Mouse (Mus musculus) midbrain, postnatal 0 days (tissue): ENCODE results near the gene Slc44a5. TPM values are rescaled to one million over a fixed set of nuclear protein-coding genes. Genes with fewer than 3 reads are reported as not detected.

ENCODE experiments used
- ATAC-seq: fragments of 200-750 bp; cut with Nextera tagmentation; 2 replicates; pipeline ENCODE4 v1.8.0; 2017; ENCODE audit warnings: moderate number of reproducible peaks, mild to moderate bottlenecking, moderate TSS enrichment, moderate library complexity; ENCODE audit not compliant: low FRiP score
- DNase-seq: peaks from one replicate; pipeline ENCODE4 v3.0.0-alpha.2; 2015; ENCODE audit warnings: low spot score
- H3K27ac ChIP-seq: fragments of 300-500 bp; sonication (generic); 2 replicates; pipeline ENCODE4 v1.5.1; 2014; ENCODE audit warnings: low read depth, mild to moderate bottlenecking, low read length, mixed read lengths
- H3K27me3 ChIP-seq: fragments of 300-500 bp; sonication (generic); 2 replicates; pipeline ENCODE4 v1.6.1; 2014; ENCODE audit warnings: low read length, control low read depth, mixed read lengths; ENCODE audit not compliant: insufficient read depth
- H3K36me3 ChIP-seq: fragments of 300-500 bp; sonication (generic); 2 replicates; pipeline ENCODE4 v1.6.1; 2014; ENCODE audit warnings: low read length, control low read depth, mixed read lengths; ENCODE audit not compliant: insufficient read depth
- H3K4me1 ChIP-seq: fragments of 300-500 bp; sonication (generic); 2 replicates; pipeline ENCODE4 v1.6.1; 2014; ENCODE audit warnings: mild to moderate bottlenecking, control low read depth, antibody characterized with exemption, low read length, mixed read lengths; ENCODE audit not compliant: insufficient read depth
- H3K4me2 ChIP-seq: fragments of 300-500 bp; sonication (generic); 2 replicates; pipeline ENCODE4 v1.6.1; 2014; ENCODE audit warnings: low read depth, mild to moderate bottlenecking, low read length, mixed read lengths; ENCODE audit not compliant: poor library complexity, severe bottlenecking
- H3K4me3 ChIP-seq: fragments of 300-500 bp; sonication (generic); 2 replicates; pipeline ENCODE4 v1.5.1; 2014; ENCODE audit warnings: low read depth, mild to moderate bottlenecking, low read length, moderate library complexity
- H3K9ac ChIP-seq: fragments of 300-500 bp; sonication (generic); replicated peaks from 2 replicates; pipeline ENCODE4 v1.6.1; 2014; ENCODE audit warnings: mild to moderate bottlenecking, low read length, moderate library complexity, mixed read lengths; ENCODE audit not compliant: poor library complexity, severe bottlenecking
- H3K9me3 ChIP-seq: fragments of 300-500 bp; sonication (generic); 2 replicates; pipeline ENCODE4 v1.6.1; 2016; ENCODE audit warnings: low read length, control low read depth
- CTCF ChIP-seq: IDR thresholded peaks from 2 replicates; pipeline ENCODE4 v1.5.1; 2016; ENCODE audit warnings: antibody characterized with exemption, mild to moderate bottlenecking
- WGBS: fragments of 180-500 bp; shearing (Covaris S2); extraction: QIAGEN DNeasy Blood & Tissue Kit; methylation state at CpG from one replicate; pipeline ENCODE4 v1.1.7; 2014; 5-methylcytosine and 5-hydroxymethylcytosine counted together
- polyA plus RNA-seq: library from polyadenylated mRNA; unstranded; fragments of >200 nt; fragmentation: Nextera tagmentation; extraction: Ambion mirVana; gene quantifications from 2 replicates; pipeline ENCODE4 v1.2.1, GENCODE M21; 2015
- total RNA-seq: library from RNA; depleted of rRNA; stranded (reverse); fragments of >200 nt; gene quantifications from 2 replicates; pipeline ENCODE4 v1.2.3, GENCODE M21; 2014

Slc44a5 gene
- total and polyA plus RNA-seq, 2 experiments from 2014 or later = 6.3 to 27.3 TPM

DNA sequence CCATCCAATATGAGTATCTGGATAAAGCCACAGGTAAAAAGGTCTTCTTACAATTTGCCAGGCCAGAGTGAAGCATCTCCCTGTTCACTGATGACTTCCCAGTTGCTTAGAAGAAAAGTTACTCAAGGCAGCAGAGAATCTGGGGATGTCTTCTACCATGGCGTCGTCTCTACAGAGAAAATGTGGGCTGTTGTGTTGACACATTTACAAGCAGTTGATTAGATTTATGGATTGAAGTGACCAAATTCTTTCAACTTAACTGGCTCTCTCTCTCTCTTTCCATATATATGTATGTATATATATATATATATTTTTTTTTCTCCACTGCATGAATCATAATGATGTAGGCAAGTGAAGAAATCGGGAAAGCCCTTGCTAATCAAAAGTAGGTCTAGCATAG is 301.4 kb downstream of the Slc44a5 start:
- 92% methylated on average over 3 of the region's 3 CpGs for WGBS
- H3K9ac ChIP-seq = no peak overlapping the region
- no peaks in the 10 kb centered on the region for H3K36me3 ChIP-seq
- H3K27me3 ChIP-seq = no peaks in the 10 kb centered on the region
- no peaks in the 10 kb centered on the region for H3K4me1 ChIP-seq
- ATAC-seq (no peak), DNase-seq (no peak)
- H3K4me3 ChIP-seq = no peak overlapping the region
- no peaks in the 10 kb centered on the region for H3K9me3 ChIP-seq
- no peak for TF ChIP-seq CTCF
- no peak overlapping the region for H3K27ac ChIP-seq
- no peak overlapping the region for H3K4me2 ChIP-seq

DNA sequence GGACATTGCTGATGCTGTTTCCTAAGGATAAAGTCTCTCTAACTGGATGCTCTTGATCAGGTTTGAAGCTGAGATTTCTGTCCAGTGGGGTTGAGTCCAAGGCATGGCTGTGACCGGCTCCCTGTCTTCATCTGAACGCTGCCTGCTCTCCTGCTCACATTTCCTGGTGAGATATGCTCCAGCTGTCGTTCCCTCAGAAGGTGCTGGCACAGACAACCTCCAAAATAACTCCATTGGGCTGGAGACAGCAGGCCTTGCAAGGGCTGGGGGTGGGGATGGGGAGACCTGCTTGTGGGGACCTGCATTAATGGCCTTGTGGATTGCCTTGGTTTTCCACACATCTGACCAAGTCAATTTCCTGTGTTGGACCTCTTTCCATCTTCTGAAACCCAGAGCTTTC is 311.0 kb downstream of the Slc44a5 start:
- Histone ChIP-seq H3K4me3 (no peak overlapping the region), H3K4me1 (no peaks in the 10 kb centered on the region), H3K27me3 (no peaks in the 10 kb centered on the region), H3K36me3 (no peaks in the 10 kb centered on the region), H3K27ac (no peak overlapping the region), H3K9ac (no peak overlapping the region), H3K9me3 (no peaks in the 10 kb centered on the region), H3K4me2 (no peak overlapping the region)
- ATAC-seq = no peak
- TF ChIP-seq CTCF = no peak
- WGBS = 85% methylated on average over 3 of the region's 3 CpGs
- no peak for DNase-seq

DNA sequence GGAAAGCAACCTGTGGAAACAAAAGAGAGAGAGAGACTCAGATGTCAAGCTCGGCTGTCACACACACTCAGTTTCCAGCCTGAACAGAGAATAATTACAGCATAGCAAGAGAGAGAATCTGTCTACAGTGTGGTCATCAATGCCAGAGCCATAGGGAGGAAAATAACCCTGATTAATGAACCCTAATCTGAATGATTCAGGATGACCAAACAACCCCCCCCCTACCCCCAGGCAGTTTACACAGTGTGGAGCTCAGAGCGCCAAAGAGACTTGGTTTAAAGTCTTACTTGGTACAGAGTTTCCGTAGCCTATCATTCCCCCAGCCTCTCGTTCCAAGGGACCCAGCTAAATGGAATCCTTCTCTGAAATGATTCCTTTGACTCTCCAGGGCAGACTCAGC is 312.1 kb downstream of the Slc44a5 start:
- no peak for TF ChIP-seq CTCF
- ATAC-seq (no peak), DNase-seq (no peak)
- no peak overlapping the region for H3K4me3 ChIP-seq
- no peak overlapping the region for H3K4me2 ChIP-seq
- no peaks in the 10 kb centered on the region for H3K9me3 ChIP-seq
- no peaks in the 10 kb centered on the region for H3K4me1 ChIP-seq
- H3K36me3 ChIP-seq = no peaks in the 10 kb centered on the region
- no peak overlapping the region for H3K27ac ChIP-seq
- no peak overlapping the region for H3K9ac ChIP-seq
- WGBS = 66% methylated on average over 4 of the region's 4 CpGs
- H3K27me3 ChIP-seq = no peaks in the 10 kb centered on the region

DNA sequence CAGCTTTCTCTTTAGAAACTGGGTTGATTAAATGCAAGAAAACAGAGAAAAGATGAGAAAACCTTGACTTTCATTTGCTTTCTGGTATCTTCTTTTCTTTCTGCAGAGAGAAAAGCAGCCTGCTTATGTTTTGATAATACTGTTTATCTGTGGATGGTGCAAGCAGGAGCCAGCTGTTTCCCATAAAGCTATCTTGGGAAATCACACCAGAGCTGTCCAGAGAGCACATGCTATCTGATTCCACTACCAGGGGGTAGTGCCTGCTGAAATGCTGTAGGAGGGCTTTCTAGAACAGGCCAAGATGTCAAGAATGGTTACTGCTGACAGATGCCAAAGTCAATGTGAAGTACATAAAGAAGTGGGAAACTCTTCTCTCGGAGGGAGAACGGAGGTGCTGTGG is 314.0 kb downstream of the Slc44a5 start:
- Histone ChIP-seq H3K9me3 (no peaks in the 10 kb centered on the region), H3K4me1 (no peaks in the 10 kb centered on the region), H3K36me3 (no peaks in the 10 kb centered on the region), H3K4me3 (no peak overlapping the region), H3K9ac (no peak overlapping the region), H3K27ac (no peak overlapping the region), H3K4me2 (no peak overlapping the region), H3K27me3 (no peaks in the 10 kb centered on the region)
- 88% methylated on average over 2 of the region's 2 CpGs for WGBS
- no peak for ATAC-seq
- DNase-seq = no peak
- TF ChIP-seq CTCF = no peak

DNA sequence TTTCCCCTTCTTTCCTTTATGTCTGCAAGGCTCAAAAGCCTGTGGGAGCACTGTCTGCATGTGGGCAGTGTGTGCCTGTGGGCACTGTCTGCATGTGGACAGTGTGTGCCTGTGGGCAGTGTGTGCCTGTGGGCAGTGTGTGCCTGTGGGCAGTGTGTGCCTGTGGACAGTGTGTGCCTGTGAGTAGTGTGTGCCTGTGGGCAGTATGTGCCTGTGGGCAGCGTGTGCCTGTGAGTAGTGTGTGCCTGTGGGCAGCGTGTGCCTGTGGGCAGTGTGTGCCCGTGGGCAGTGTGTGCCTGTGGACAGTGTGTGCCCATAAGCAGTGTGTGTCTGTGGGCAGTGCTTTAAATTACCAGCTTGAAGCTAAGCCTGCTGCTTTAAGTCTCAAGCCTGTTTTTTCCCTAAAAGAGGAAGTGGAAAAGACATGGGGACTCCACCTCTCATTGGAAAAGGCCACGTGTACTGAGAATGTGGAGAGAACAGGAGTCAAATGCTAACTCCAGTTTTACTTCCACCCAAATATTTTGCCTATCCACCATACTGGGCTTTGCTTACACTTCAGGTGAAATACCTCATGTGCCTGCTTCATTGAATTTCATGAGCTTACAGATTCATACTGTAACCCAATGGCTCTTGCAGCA is 315.3 kb downstream of the Slc44a5 start:
- H3K4me3 ChIP-seq = no peak overlapping the region
- no peaks in the 10 kb centered on the region for H3K4me1 ChIP-seq
- TF ChIP-seq CTCF = no peak
- no peaks in the 10 kb centered on the region for H3K27me3 ChIP-seq
- 82% methylated on average over 4 of the region's 4 CpGs for WGBS
- no peak overlapping the region for H3K27ac ChIP-seq
- H3K9me3 ChIP-seq = no peaks in the 10 kb centered on the region
- DNase-seq (no peak), ATAC-seq (no peak)
- H3K4me2 ChIP-seq = no peak overlapping the region
- no peaks in the 10 kb centered on the region for H3K36me3 ChIP-seq
- no peak overlapping the region for H3K9ac ChIP-seq

DNA sequence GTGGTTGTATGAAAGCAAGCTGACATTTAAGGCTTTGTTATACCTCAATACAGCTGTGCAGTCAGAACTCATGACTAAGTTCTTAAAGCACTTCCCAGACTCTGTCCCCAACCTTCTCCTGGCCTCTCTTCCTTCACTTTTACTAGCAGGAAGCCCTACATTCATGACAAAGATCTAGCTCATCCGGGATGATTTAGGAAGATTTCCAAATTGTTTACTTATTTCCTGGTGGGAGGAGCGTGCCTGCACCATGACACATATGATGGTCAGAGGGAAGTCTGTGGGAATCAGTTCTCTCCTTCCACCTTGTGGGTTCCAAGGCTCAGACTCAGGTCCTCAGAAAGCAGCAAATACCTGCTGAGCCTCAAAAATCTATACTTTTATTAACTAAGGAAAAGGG is 317.1 kb downstream of the Slc44a5 start:
- Histone ChIP-seq H3K4me2 (no peak overlapping the region), H3K4me3 (no peak overlapping the region), H3K4me1 (no peaks in the 10 kb centered on the region), H3K36me3 (no peaks in the 10 kb centered on the region), H3K9ac (no peak overlapping the region), H3K27me3 (no peaks in the 10 kb centered on the region), H3K27ac (no peak overlapping the region), H3K9me3 (no peaks in the 10 kb centered on the region)
- TF ChIP-seq CTCF = no peak
- no peak for DNase-seq
- no peak for ATAC-seq
- 73% methylated on average over 2 of the region's 2 CpGs for whole genome bisulfite sequencing
